Mouse (Mus musculus): ENCODE data around the gene Metap1d.

Gene Metap1d

GRCm38 (mm10) chr2:71544391-71545285, 91.6 kb downstream of the Metap1d start:
- peak; percentile 70 for DNase-seq (ENCODE audit: extremely low spot score)

GRCm38 (mm10) chr2:71545401-71545881, 92.4 kb downstream of the Metap1d start:
- peak; percentile 55 for DNase-seq (ENCODE audit: extremely low spot score)

- DNase-seq (ENCODE audit: extremely low spot score) = peak; percentile 75
Observed at GRCm38 (mm10) chr2:71545882-71546639, 93.0 kb downstream of the Metap1d start.

- DNase-seq (ENCODE audit: extremely low spot score) = peak; percentile 90
Observed at GRCm38 (mm10) chr2:71546640-71547071, 93.6 kb downstream of the Metap1d start, which contains the start of gene Dlx2. TSS of gene Dlx2 (minus strand) at chr2:71546754.

GRCm38 (mm10) chr2:71547829-71548228, 94.8 kb downstream of the Metap1d start:
- peak; percentile 80 for DNase-seq (ENCODE audit: extremely low spot score)

- no peak for DNase-seq (ENCODE audit: extremely low spot score)
Observed at GRCm38 (mm10) chr2:71550330-71550729, 97.3 kb downstream of the Metap1d start.

GRCm38 (mm10) chr2:71551704-71552103, 98.6 kb downstream of the Metap1d start:
- peak; percentile 15 for DNase-seq (ENCODE audit: extremely low spot score)

- no peak for DNase-seq (ENCODE audit: extremely low spot score)
Observed at GRCm38 (mm10) chr2:71556071-71556470, 103.0 kb downstream of the Metap1d start.

GRCm38 (mm10) chr2:71566466-71566865, 113.4 kb downstream of the Metap1d start:
- no peak for DNase-seq (ENCODE audit: extremely low spot score)

- DNase-seq (ENCODE audit: extremely low spot score) = no peak
Observed at GRCm38 (mm10) chr2:71573736-71574135, 120.7 kb downstream of the Metap1d start.

All from embryo, embryonic 9.5 days (tissue).